Mouse (Mus musculus): ENCODE measurements around the gene Ttl. TPM values are rescaled to one million over a fixed set of nuclear protein-coding genes. Genes with fewer than 3 reads are reported as not detected.
A peak's percentile ranks its signal among the peaks of the same experiment; 100 is the strongest.

Gene Ttl
- polyA plus RNA-seq (2014; fragmentation: Nextera tagmentation; extraction: Ambion mirVana) = 16.8 and 17.1 TPM in 2 replicates

GRCm38 (mm10) chr2:129065437-129066282 is at the start of gene Ttl:
Gene Ttl, plus strand, starts transcription at chr2:129065942.
- Histone ChIP-seq H3K4me2 (ENCODE audit: low read depth, severe bottlenecking) (peak within 1 kb of the TSS; percentile 67), H3K27me3 (ENCODE audit: control insufficient read depth, insufficient read depth, low read length) (no peaks in the 10 kb centered on the region), H3K9ac (ENCODE audit: low read length) (peak within 1 kb of the TSS; percentile 59), H3K4me3 (ENCODE audit: low read depth, low read length) (peak within 1 kb of the TSS; percentile 60), H3K4me1 (ENCODE audit: control insufficient read depth, insufficient read depth, low read length) (0 out of 2 replicates have a peak, but pooled peaks cover 2% of the 10 kb centered on the region), H3K36me3 (ENCODE audit: control insufficient read depth, insufficient read depth, low read length) (no peaks in the 10 kb centered on the region), H3K9me3 (ENCODE audit: control insufficient read depth, low read length) (no peaks in the 10 kb centered on the region), H3K27ac (replicated peaks; ENCODE audit: low read depth, low read length) (no peak within 1 kb of the TSS)
- ATAC-seq (ENCODE audit: insufficient number of reproducible peaks, low FRiP score, low TSS enrichment, low read depth) = peak; percentile 93
- under 1% methylated on average over 62 of the region's 62 CpGs for WGBS
- DNase-seq (ENCODE audit: low spot score) = peak; percentile 85

- ATAC-seq (ENCODE audit: insufficient number of reproducible peaks, low FRiP score, low TSS enrichment, low read depth) (no peak), DNase-seq (ENCODE audit: low spot score) (no peak)
- Histone ChIP-seq H3K4me3 (ENCODE audit: low read depth, low read length) (no peak overlapping the region), H3K27me3 (ENCODE audit: control insufficient read depth, insufficient read depth, low read length) (no peaks in the 10 kb centered on the region), H3K4me1 (ENCODE audit: control insufficient read depth, insufficient read depth, low read length) (no peaks in the 10 kb centered on the region), H3K36me3 (ENCODE audit: control insufficient read depth, insufficient read depth, low read length) (no peaks in the 10 kb centered on the region), H3K27ac (replicated peaks; ENCODE audit: low read depth, low read length) (no peak overlapping the region), H3K9me3 (ENCODE audit: control insufficient read depth, low read length) (no peaks in the 10 kb centered on the region), H3K9ac (ENCODE audit: low read length) (no peak overlapping the region), H3K4me2 (ENCODE audit: low read depth, severe bottlenecking) (no peak overlapping the region)
- WGBS = 71% methylated on average over 2 of the region's 2 CpGs
These were observed 45.6 kb upstream of the Ttl start for GRCm38 (mm10) chr2:129020106-129020505.

- Histone ChIP-seq H3K36me3 (ENCODE audit: control insufficient read depth, insufficient read depth, low read length) (no peaks in the 10 kb centered on the region), H3K27me3 (ENCODE audit: control insufficient read depth, insufficient read depth, low read length) (no peaks in the 10 kb centered on the region), H3K4me3 (ENCODE audit: low read depth, low read length) (no peak overlapping the region), H3K9me3 (ENCODE audit: control insufficient read depth, low read length) (no peaks in the 10 kb centered on the region), H3K27ac (replicated peaks; ENCODE audit: low read depth, low read length) (no peak overlapping the region), H3K4me1 (ENCODE audit: control insufficient read depth, insufficient read depth, low read length) (no peaks in the 10 kb centered on the region), H3K9ac (ENCODE audit: low read length) (no peak overlapping the region), H3K4me2 (ENCODE audit: low read depth, severe bottlenecking) (no peak overlapping the region)
- WGBS = 77% methylated on average over 9 of the region's 9 CpGs
- ATAC-seq (ENCODE audit: insufficient number of reproducible peaks, low FRiP score, low TSS enrichment, low read depth) (no peak), DNase-seq (ENCODE audit: low spot score) (no peak)
These were observed 40.9 kb upstream of the Ttl start for GRCm38 (mm10) chr2:129024820-129025219.

- H3K9ac ChIP-seq (ENCODE audit: low read length) = no peak overlapping the region
- 88% methylated on average over 5 of the region's 5 CpGs for WGBS
- peaks cover 23% of the 10 kb centered on the region for H3K27me3 ChIP-seq (ENCODE audit: control insufficient read depth, insufficient read depth, low read length)
These were observed 30.4 kb upstream of the Ttl start for GRCm38 (mm10) chr2:129035381-129035780.

GRCm38 (mm10) chr2:129038426-129038936 is 27.3 kb upstream of the Ttl start:
- H3K27me3 ChIP-seq (ENCODE audit: control insufficient read depth, insufficient read depth, low read length) = peaks cover 23% of the 10 kb centered on the region
- peak overlapping the region; percentile 88 for H3K4me2 ChIP-seq (ENCODE audit: low read depth, severe bottlenecking)
- H3K27ac ChIP-seq (replicated peaks; ENCODE audit: low read depth, low read length) = no peak overlapping the region
- no peaks in the 10 kb centered on the region for H3K9me3 ChIP-seq (ENCODE audit: control insufficient read depth, low read length)
- 34% methylated on average over 15 of the region's 15 CpGs for WGBS
- DNase-seq (ENCODE audit: low spot score) (peak; percentile 29), ATAC-seq (ENCODE audit: insufficient number of reproducible peaks, low FRiP score, low TSS enrichment, low read depth) (0 out of 2 replicates have a peak, but pooled peaks have one; percentile 35)
- peak overlapping the region; percentile 37 for H3K4me3 ChIP-seq (ENCODE audit: low read depth, low read length)
- H3K4me1 ChIP-seq (ENCODE audit: control insufficient read depth, insufficient read depth, low read length) = peaks cover 7% of the 10 kb centered on the region; the same call in 1 of the 2 replicates
- no peak overlapping the region; the same call in 1 of the 2 replicates for H3K9ac ChIP-seq (ENCODE audit: low read length)
- no peaks in the 10 kb centered on the region for H3K36me3 ChIP-seq (ENCODE audit: control insufficient read depth, insufficient read depth, low read length)

More at GRCm38 (mm10) chr2:129035381-129035780, 30.4 kb upstream of the Ttl start:
- DNase-seq (ENCODE audit: low spot score) = no peak
- Histone ChIP-seq H3K4me2 (ENCODE audit: low read depth, severe bottlenecking) (no peak overlapping the region), H3K9me3 (ENCODE audit: control insufficient read depth, low read length) (no peaks in the 10 kb centered on the region), H3K4me1 (ENCODE audit: control insufficient read depth, insufficient read depth, low read length) (peaks cover 7% of the 10 kb centered on the region; the same call in 1 of the 2 replicates), H3K27ac (replicated peaks; ENCODE audit: low read depth, low read length) (no peak overlapping the region), H3K36me3 (ENCODE audit: control insufficient read depth, insufficient read depth, low read length) (no peaks in the 10 kb centered on the region), H3K4me3 (ENCODE audit: low read depth, low read length) (no peak overlapping the region)
- no peak for ATAC-seq (ENCODE audit: insufficient number of reproducible peaks, low FRiP score, low TSS enrichment, low read depth)

- Histone ChIP-seq H3K4me3 (ENCODE audit: low read depth, low read length) (peak overlapping the region; percentile 37), H3K27ac (replicated peaks; ENCODE audit: low read depth, low read length) (no peak overlapping the region), H3K4me1 (ENCODE audit: control insufficient read depth, insufficient read depth, low read length) (peaks cover 7% of the 10 kb centered on the region; the same call in 1 of the 2 replicates), H3K9me3 (ENCODE audit: control insufficient read depth, low read length) (no peaks in the 10 kb centered on the region), H3K36me3 (ENCODE audit: control insufficient read depth, insufficient read depth, low read length) (no peaks in the 10 kb centered on the region), H3K9ac (ENCODE audit: low read length) (peak overlapping the region; percentile 39; the same call in 1 of the 2 replicates), H3K4me2 (ENCODE audit: low read depth, severe bottlenecking) (peak overlapping the region; percentile 88), H3K27me3 (ENCODE audit: control insufficient read depth, insufficient read depth, low read length) (peaks cover 23% of the 10 kb centered on the region)
- 2% methylated on average over 62 of the region's 62 CpGs for WGBS
- DNase-seq (ENCODE audit: low spot score) (peak; percentile 61), ATAC-seq (ENCODE audit: insufficient number of reproducible peaks, low FRiP score, low TSS enrichment, low read depth) (no peak)
These were observed 26.7 kb upstream of the Ttl start for GRCm38 (mm10) chr2:129038937-129039631.

- no peaks in the 10 kb centered on the region for H3K36me3 ChIP-seq (ENCODE audit: control insufficient read depth, insufficient read depth, low read length)
- no peak overlapping the region for H3K9ac ChIP-seq (ENCODE audit: low read length)
- no peak for ATAC-seq (ENCODE audit: insufficient number of reproducible peaks, low FRiP score, low TSS enrichment, low read depth)
- H3K27ac ChIP-seq (replicated peaks; ENCODE audit: low read depth, low read length) = no peak overlapping the region
- peaks cover 7% of the 10 kb centered on the region; the same call in 1 of the 2 replicates for H3K4me1 ChIP-seq (ENCODE audit: control insufficient read depth, insufficient read depth, low read length)
- no peaks in the 10 kb centered on the region for H3K9me3 ChIP-seq (ENCODE audit: control insufficient read depth, low read length)
- no peak overlapping the region for H3K4me2 ChIP-seq (ENCODE audit: low read depth, severe bottlenecking)
- no peak overlapping the region for H3K4me3 ChIP-seq (ENCODE audit: low read depth, low read length)
- 29% methylated on average over 6 of the region's 6 CpGs for WGBS
- H3K27me3 ChIP-seq (ENCODE audit: control insufficient read depth, insufficient read depth, low read length) = peaks cover 23% of the 10 kb centered on the region
- no peak for DNase-seq (ENCODE audit: low spot score)
These were observed 25.2 kb upstream of the Ttl start for GRCm38 (mm10) chr2:129040567-129040966.

- Histone ChIP-seq H3K36me3 (ENCODE audit: control insufficient read depth, insufficient read depth, low read length) (no peaks in the 10 kb centered on the region), H3K9ac (ENCODE audit: low read length) (no peak overlapping the region), H3K4me3 (ENCODE audit: low read depth, low read length) (no peak overlapping the region), H3K27ac (replicated peaks; ENCODE audit: low read depth, low read length) (no peak overlapping the region), H3K27me3 (ENCODE audit: control insufficient read depth, insufficient read depth, low read length) (no peaks in the 10 kb centered on the region), H3K4me1 (ENCODE audit: control insufficient read depth, insufficient read depth, low read length) (no peaks in the 10 kb centered on the region), H3K4me2 (ENCODE audit: low read depth, severe bottlenecking) (no peak overlapping the region), H3K9me3 (ENCODE audit: control insufficient read depth, low read length) (no peaks in the 10 kb centered on the region)
- DNase-seq (ENCODE audit: low spot score) = no peak
- ATAC-seq (ENCODE audit: insufficient number of reproducible peaks, low FRiP score, low TSS enrichment, low read depth) = no peak
- 80% methylated on average over 6 of the region's 6 CpGs for WGBS
These were observed 19.4 kb upstream of the Ttl start for GRCm38 (mm10) chr2:129046172-129046845.
